Mouse (Mus musculus): ENCODE data around the gene Tcl1b1.
"Not testable (repeated sequence)": the region's sequence is repeated elsewhere in the genome, so short reads cannot be mapped to it uniquely, and the experiment has no call there.

Tcl1b1 gene

DNA sequence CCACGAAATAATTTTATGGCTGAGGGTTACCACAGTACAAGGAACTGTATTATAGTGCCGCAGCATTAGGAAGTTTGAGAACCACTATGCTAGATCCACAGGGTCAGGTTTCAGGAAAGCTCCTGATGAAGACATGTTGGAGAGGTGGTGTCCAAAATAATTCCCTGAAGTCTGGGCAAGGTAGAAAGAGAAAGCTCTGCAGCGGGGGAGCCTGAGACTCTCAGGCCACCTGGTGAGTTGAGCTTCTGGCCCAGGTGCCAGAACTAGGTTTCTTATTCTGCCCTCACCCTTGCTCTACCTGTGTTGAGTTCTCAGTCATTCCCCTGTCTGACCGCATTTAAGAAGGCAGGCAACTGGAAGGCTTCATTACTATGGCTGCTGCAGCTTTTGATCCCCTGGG, at the start of gene Tcl1b1:
TSS of gene Tcl1b1 (plus strand) at position 301 of the 400 bp plus-strand sequence.
- in situ Hi-C loops (cut with MboI): no loop called here

DNA sequence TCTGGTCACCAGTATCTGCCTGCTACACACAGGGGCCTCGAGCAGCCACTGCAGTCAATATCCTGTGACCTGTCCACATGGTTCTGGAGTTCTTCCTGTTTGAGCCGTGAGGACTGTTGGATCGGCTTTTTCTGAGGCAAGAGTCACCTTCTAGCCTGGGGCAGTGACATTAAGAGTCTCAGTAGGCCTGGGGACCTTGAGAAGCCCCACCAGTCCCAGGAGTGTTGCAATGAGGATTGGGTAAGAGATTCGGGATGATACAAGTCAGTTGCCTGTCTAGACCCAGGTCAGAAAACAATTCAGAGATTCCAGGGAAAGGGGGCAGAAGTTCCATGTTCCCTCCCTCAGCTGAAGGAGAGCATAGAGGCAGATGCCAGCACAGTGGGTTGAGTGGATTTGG, 49.7 kb upstream of the Tcl1b1 start:
- in situ Hi-C loops (cut with MboI): loop anchor here (10.0 kb wide), 1 partner anchor 155 kb away; no protein-coding TSS in a partner anchor

DNA sequence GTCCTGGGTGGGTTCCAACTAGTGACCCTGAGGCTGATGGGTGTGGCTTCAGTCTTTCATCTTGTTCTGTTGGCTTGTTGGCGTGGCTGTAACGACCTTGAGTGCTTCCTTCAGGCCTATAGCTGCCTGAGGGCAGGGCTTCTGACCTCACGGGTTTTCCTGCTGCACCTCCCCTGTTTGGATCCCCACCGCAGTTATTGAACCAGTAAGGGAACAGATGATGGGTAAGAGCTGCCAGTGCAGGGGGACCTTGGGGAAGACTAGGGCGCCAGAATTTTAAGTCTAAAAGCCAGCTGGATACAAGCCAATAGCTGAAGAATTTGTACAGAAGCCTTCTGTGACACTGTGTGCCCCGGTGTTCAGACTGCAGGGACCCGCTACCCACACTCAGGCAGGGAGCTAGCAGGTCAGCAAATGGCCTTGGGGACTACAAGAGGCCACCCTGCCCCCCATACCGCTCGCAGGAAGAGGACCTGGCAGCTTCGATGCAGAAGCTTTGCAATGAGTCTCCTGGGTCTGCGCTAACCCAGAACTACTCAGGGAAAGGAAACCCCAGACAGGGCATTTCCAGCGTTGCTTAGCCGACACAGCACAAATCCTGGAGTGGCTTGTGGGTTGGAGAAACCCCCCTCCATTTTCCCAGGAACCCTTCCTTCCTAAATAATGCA, 47.0 kb upstream of the Tcl1b1 start:
- in situ Hi-C loops (cut with MboI): no loop called here

DNA sequence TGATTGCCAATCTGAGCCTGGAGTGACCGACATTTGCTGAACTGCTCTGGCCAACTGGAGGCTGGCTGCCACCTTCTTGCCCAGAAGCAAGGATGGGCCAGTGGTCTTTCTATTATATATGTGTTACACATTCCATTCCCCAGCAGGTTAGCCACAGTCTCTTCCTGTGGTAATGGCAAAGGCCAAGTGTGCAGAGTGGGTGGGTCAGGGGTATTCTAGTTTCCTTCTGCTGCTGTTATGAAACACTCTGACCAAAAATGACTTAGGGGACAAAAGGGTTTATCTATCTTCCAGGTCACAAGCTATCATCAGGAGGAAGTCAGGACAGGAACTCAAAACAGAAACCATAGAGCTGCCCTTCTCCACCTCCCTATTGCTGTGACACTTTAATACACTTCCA, 42.8 kb upstream of the Tcl1b1 start:
- in situ Hi-C loops (cut with MboI): no loop called here

DNA sequence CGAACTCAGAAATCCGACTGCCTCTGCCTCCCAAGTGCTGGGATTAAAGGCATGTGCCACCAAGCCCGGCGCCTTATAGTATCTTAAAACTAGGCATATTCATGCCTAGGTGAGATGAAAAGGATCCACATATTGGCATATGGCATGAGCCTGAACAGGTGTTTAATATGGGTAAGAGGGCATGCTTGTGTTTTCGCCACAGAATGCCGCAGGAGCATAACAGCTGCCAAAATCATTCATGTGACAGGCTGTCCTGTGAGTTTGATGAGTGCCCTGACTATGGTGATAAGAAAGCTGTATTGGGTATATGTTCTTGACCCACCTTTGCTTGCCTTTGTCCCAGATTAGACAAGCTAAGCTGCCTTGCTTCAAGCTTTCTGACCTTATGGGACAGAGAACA, 34.1 kb upstream of the Tcl1b1 start:
- in situ Hi-C loops (cut with MboI): no loop called here

DNA sequence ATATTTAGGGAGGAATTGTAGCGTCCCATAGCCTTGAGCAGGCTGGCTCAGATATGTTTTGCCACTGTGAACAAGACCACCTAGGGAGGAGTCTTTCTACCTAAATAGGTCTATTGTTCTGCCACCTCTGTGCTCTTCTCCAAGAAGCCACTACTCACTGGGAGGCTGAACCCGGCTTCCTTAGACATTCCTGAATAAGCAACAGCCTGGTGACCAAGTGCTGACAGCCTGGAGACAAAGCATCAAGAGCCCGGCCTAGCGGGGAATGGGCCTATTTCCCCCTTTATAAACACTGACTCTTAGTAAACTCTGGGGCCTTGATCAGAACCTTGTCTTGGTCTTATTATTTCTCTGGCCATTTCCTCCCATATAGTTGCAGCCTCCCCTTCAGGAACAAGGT, 33.0 kb upstream of the Tcl1b1 start:
- in situ Hi-C loops (cut with MboI): no loop called here

DNA sequence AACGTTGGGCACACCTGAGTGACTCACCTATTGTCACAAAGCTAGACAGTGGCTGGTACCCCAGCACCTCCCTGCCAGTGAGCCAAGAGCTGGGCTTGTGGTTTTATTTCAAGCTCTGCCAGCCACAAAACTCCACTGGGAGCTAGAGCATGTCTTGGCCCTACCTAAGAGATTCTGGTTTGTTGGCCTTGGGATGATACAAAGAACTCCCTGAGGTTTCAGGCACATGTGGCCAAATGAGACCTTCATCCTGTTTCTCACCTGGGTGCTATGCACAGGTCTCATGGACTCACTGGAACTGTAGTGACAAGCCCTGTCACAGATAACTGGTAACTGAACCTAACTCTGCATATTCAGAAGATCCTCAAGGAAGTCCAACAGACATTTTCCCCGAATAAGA, 31.9 kb upstream of the Tcl1b1 start:
- in situ Hi-C loops (cut with MboI): no loop called here

DNA sequence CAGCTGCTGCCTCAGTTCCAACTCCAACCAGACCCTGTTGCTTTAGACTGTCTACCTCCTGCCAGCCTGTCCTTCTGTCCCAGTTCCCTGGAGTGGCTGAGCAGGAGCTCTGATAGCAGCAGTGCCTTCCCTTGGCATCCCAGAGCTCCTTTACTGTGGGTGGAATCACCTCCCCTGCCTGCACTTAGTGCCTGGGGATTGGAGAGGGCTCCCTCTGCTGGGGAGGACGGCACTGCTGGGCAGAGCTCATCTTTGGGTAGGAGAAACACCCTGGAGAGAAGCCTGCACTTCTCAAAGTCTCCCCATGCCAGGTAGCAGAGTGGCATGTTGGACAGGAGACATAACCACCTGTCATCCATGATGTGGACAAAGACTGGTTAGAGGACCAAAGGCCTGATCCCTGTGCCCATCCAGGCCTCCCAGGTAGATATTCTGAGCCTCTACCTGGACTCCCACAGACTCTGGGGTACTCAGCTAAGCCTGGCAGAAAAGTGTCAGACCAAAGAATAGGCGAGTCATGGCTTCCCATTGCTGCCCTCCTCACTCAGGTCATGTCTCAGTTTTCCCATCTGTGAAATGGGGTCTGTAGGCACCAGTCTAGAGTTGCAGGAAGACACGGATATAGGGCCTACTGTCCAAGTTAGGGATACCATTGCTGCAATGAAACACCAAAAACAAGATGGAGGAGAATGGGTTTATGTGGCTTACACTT, 29.8 kb upstream of the Tcl1b1 start:
- in situ Hi-C loops (cut with MboI): not testable (repeated sequence)

DNA sequence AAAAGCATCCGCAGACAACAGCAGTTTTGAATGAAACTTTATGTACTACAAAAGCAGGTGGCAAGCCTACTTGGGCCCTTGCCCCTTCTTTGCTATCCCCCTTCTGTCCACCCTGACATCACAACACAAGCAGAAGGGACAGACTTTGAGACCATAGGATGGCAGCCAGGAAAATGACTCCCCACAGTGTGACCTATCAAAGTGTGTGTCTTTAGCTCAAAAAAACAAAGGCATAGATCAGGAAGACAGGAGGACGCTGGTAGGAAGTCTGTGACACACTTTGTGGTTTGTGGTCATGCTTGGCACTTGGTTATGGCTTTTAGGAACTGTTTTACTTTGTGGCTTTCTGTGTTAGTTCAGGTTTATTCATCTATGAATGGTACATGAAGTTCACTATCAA, 25.3 kb upstream of the Tcl1b1 start:
- in situ Hi-C loops (cut with MboI): not testable (repeated sequence)

DNA sequence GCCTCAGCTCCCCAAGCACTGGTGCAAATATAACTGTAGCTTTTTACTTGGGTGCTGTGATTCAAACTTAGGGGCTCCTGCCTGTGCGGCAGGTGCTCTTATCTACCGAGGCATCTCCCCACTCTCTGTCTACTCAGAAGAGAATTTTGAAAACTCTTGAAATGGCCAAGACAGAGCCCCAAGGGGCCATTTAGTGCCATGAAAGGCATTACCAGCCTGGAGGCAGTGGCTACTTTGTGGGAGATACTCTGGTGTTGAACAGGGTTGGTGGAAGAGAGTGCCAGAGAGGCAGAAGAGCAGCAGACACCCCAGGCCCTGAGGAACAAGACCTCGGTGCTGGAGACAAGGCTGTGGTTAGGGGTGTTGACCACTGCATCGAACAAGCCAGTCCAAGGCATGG, 24.7 kb upstream of the Tcl1b1 start:
- in situ Hi-C loops (cut with MboI): not testable (repeated sequence)

DNA sequence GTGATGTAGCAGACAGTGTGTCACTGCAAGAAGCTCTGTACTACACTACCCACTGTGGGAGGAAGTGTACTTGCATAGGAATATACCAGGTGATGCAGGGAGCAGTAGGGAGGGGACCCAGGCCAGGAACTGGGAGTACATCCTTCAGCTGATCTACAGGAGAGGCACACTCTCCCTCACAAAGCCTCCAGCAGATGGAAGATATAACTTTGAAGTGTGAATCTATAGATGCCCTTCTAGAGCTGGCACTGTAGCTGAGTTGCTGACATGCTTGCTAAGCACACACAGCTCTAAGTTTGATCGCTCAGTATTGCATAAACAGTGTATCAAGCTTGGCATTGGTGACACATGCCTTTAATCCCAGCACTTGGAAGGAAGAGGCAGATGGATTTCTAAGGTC, 21.8 kb upstream of the Tcl1b1 start:
- in situ Hi-C loops (cut with MboI): not testable (repeated sequence)

DNA sequence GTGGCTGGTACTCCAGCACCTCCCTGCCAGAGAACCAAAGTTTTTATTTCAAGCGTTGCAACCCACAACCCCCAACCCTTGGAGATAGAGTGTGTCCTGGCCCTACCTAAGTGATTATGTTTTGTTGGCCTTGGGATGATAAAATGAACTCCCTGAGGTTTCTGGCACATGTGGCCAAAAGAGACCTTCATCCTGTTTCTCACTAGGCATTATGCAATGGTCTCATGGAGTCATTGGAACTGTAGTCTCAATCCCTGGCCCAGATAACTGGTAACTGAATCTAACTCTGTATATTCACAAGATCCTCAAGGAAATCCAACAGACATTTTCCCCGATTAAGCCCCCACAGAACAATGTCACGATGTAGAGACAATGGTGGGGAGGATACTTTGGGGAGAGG, 16.4 kb upstream of the Tcl1b1 start:
- in situ Hi-C loops (cut with MboI): no loop called here

DNA sequence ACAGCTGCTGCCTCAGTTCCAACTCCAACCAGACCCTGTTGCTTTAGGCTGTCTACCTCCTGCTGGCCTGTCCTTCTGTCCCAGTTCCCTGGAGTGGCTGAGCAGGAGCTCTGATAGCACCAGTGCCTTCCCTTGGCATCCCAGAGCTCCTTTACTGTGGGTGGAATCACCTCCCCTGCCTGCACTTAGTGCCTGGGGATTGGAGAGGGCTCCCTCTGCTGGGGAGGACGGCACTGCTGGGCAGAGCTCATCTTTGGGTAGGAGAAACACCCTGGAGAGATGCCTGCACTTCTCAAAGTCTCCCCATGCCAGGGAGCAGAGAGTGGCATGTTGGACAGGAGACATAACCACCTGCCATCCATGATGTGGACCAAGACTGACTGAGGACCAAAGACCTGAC, 14.6 kb upstream of the Tcl1b1 start:
- in situ Hi-C loops (cut with MboI): not testable (repeated sequence)

DNA sequence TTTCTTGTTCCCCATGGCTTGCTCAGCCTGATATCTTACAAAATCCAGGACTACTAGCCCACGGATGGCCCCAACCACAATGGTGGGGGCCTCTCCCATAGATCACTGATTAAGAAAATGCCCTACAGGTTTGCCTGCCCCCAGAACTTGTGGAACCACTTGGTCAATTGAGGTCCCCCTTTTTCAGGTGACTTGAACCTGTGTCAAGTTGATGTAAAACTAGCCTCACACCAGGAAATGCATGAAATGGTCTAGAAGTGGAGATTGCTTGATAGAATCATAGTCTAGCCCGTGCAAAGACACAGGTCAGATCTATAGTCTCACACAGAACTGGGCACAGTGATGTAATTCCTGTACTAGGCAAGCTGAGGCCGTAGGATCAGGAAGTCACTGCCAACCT, 13.8 kb upstream of the Tcl1b1 start, which contains the start of gene Tcl1b2:
TSS of gene Tcl1b2 (plus strand) at position 301 of the 400 bp plus-strand sequence.
- in situ Hi-C loops (cut with MboI): no loop called here

DNA sequence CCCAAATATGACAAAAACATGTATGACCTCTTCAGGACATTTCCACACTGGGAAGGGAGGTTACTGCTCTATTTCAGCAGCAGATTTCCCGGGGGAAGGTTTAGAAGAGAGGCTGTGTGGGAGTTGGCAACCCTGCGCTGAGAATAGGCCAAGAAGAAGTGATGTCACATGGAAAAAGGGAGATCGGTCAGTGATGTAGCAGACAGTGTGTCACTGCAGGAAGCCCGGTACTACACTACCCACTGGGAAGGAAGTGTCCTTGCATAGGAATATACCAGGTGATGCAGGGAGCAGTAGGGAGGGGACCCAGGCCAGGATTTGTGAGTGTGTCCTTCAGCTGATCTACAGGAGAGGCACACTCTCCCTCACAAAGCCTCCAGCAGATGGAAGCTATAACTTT, 4.2 kb upstream of the Tcl1b1 start:
- in situ Hi-C loops (cut with MboI): not testable (repeated sequence)

DNA sequence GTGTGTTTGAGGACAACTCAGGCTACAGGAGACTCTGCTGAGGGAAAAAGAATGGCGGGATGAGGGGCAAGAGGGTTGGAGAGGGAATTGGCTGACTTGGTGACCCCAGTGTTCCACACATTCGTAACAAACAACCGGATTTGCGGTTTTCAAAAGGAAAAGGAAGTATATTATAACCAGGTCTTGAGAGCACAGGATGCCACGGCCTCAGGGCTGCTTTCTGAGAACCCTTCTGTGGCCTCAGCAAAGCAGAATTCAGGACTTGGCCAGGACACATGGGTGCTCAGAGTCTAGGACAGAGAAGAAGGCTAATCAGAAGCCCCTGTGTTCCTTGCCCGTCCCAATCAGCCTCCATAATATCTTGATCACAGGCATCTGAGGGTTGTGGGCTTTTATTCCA, 648 bp upstream of the Tcl1b1 start:
- in situ Hi-C loops (cut with MboI): no loop called here

DNA sequence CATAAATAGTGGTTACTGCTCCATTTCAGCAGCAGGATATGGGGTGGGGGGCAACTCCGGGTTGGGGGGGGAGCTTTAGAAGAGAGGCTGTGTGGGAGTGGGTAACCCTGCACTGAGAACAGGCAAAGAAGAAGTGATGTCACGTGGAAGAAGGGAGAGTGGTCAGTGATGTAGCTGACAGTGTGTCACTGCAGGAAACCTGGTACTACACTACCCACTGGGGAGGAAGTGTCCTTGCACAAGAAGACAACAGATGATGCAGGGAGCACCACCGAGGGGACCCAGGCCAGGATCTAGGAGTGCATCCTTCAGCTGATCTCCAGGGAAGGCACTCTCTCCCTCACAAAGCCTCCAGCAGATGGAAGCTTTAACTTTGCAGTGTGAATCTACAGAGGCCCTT, 7.2 kb downstream of the Tcl1b1 start:
- in situ Hi-C loops (cut with MboI): no loop called here

DNA sequence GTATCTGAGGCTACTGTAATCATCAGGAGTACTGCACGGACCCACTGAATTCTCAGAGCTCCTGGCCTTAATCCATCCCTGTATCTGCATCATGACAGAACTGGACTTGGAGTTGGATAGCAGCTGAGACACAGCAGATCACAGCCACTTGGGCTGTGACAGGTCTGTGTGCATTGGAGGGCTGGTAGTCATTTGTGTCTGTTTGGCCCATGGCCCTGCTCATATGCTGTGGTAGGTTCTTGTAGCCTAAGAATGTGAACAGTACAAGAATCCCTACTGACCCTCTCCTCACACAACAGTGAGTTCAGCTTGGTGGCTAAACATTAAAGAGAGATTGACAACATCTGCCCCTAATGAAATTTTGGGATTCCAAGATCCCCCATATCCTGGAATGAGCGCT, 13.9 kb downstream of the Tcl1b1 start:
- in situ Hi-C loops (cut with MboI): no loop called here

DNA sequence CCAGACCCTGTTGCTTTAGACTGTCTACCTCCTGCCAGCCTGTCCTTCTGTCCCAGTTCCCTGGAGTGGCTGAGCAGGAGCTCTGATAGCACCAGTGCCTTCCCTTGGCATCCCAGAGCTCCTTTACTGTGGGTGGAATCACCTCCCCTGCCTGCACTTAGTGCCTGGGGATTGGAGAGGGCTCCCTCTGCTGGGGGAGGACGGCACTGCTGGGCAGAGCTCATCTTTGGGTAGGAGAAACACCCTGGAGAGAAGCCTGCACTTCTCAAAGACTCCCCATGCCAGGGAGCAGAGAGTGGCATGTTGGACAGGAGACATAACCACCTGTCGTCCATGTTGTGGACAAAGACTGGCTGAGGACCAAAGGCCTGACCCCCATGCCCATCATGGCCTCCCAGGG, 14.8 kb downstream of the Tcl1b1 start:
- in situ Hi-C loops (cut with MboI): not testable (repeated sequence)

DNA sequence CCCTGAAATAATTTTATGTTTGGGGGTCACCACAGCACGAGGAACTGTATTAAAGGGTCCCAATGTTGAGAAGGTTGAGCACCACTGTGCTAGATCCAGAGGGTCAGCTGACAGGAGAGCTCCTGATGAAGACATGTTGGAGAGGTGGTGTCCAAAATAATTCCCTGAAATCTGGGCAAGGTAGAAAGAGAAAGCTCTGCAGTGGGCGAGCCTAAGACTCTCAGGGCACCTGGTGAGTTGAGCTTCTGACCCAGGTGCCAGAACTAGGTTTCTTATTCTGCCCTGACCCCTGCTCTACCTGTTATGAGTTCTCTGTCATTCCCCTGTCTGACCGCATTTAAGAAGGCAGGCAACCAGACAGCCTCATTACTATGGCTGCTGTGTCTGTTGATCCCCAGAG, 16.6 kb downstream of the Tcl1b1 start, which contains the start of gene Tcl1b5:
TSS of gene Tcl1b5 (plus strand) at position 301 of the 400 bp plus-strand sequence.
- in situ Hi-C loops (cut with MboI): not testable (repeated sequence)

DNA sequence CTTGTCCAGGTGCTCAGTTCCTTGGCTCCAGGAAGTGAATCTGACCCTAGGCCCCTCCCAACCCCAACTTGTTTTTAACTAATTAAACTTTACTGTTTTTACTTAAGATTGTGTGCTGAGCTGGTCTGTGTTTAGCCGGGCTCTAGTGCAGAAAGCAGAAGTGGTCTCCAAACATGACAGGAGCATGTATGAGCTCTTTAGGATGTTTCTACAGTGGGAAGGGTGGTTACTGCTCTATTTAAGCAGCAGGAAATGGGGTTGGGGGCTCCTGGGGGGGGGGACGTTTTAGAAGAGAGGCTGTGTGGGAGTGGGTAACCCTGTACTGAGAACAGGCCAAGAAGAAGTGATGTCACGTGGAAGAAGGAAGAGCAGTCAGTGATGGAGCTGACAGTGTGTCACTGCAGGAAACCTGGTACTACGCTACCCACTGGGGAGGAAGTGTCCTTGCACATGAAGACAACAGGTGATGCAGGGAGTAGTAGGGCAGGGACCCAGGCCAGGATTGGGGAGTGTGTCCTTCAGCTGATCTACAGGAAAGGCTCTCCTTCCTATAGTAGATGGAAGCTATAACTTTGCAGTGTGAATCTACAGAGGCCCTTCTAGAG, 21.7 kb downstream of the Tcl1b1 start:
- in situ Hi-C loops (cut with MboI): not testable (repeated sequence)

DNA sequence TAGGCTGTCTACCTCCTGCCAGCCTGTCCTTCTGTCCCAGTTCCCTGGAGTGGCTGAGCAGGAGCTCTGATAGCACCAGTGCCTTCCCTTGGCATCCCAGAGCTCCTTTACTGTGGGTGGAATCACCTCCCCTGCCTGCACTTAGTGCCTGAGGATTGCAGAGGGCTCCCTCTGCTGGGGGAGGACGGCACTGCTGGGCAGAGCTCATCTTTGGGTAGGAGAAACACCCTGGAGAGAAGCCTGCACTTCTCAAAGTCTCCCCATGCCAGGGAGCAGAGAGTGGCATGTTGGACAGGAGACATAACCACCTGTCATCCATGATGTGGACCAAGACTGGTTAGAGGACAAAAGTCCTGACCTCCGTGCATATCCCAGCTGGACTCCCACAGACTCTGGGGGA, 29.5 kb downstream of the Tcl1b1 start:
- in situ Hi-C loops (cut with MboI): not testable (repeated sequence)

DNA sequence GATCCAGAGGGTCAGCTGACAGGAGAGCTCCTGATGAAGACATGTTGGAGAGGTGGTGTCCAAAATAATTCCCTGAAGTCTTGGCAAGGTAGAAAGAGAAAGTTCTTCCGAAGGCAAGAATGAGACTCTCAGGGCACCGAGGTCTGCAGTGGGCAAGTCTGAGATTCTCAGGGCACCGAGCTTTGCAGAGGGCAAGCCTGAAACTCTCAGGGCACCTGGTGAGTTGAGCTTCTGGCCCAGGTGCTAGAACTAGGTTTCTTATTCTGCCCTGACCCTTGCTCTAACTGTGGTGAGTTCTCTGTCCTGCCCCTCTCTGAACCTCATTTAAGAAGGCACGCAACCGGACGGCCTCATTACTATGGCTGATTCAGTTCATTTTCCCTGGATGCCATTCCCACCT, 31.3 kb downstream of the Tcl1b1 start, which contains the start of gene Tcl1b3:
TSS of gene Tcl1b3 (plus strand) at position 301 of the 400 bp plus-strand sequence.
- in situ Hi-C loops (cut with MboI): not testable (repeated sequence)
